Mouse (Mus musculus) bone marrow, adult 2 months (tissue): ENCODE results near the gene Insig2.

Experiments
- CTCF ChIP-seq: fragments of 200-500 bp; IDR thresholded peaks from 2 replicates; pipeline ENCODE4 v1.5.1; 2011; ENCODE audit warnings: low read length, control low read depth; ENCODE audit not compliant: control insufficient read depth, insufficient read depth
- POLR2A ChIP-seq: fragments of 200-500 bp; IDR thresholded peaks from 2 replicates; pipeline ENCODE4 v1.6.1; 2011; ENCODE audit warnings: low read depth, mild to moderate bottlenecking, control low read depth, low read length, borderline replicate concordance; ENCODE audit not compliant: control insufficient read depth

DNA sequence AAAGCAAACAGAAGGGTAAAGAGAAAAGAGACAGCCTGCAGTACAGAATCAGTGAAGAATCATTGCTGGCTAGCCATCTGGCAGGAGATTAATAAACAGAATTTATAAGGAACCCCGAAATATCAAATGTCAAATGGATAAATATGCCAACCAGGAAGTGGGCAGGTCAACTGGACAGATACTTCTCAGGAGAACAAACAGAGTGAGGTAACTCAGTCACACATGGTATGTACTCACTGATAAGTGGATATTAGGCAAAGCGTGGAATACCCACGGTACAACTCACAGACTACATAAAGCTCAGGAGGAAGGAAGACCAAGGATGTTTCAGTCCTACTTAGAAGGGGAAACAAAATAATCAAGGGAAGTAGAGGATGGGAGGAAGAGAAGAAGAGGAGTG, 18.6 kb upstream of the Insig2 start:
- no peak for TF ChIP-seq POLR2A
- no peak for TF ChIP-seq CTCF
